Mouse (Mus musculus) layer of hippocampus, adult 8-10 months (tissue): Measurements from ENCODE around the gene Nol9. TPM values are rescaled to one million over a fixed set of nuclear protein-coding genes. Genes with fewer than 3 reads are reported as not detected.

Source experiments
- DNase-seq, 2 experiments: peaks; one replicate each; pipeline ENCODE4 v3.0.0; 2022; ENCODE audit warnings: low spot score in 2 of 2
- total RNA-seq, 4 experiments: library from RNA; stranded (reverse); gene quantifications; 2 replicates each; pipeline ENCODE4 v1.2.4; 2022

The Nol9 gene
- 10 to 100 TPM; 18.3 to 21.0 (median 19.9) TPM for total RNA-seq

DNA sequence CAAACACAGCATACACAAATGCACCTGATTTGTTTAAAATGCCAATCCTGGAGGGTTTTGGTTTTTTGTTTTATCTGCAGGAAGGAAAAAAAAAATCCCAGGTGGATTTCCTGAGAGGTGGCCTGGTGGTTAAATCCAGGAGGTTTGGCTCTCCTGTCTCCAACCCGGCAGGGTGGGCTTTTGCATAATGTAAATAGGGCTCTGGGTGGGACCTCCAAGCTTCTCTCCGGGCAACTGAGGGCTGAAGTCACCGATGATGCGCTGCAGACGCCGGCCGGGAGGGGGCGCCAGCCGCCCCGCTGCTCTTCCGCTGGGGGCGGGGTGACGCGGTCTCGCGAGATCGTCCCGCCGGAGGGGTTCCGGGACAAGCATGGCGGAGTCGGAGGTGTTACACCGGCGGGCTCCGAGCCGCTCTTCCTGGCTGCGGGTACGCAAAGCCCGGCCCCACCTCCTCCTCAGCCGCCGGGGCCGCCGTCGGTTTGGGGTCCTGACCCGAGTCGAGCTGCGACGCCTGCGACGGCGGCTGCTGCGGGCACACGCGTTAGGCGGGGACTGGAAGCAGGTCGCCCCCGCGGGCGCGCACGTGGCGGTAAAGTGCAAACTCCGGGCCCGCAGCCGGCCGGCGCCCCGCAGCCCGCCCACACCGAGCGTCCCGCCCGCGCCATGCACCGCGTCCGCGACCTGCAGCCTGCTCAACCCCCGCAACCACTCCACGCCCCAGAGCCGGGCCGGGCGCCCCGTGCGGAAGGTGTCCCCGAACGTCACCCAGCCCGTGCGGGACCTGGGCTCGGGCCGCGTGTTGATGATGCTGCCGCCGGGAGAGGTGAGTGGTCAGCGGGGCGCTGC, at the start of gene Nol9:
Nol9 (plus strand) TSS at position 337 of the 846 bp plus-strand sequence.
- peak; percentile 74 to 89 for DNase-seq

DNA sequence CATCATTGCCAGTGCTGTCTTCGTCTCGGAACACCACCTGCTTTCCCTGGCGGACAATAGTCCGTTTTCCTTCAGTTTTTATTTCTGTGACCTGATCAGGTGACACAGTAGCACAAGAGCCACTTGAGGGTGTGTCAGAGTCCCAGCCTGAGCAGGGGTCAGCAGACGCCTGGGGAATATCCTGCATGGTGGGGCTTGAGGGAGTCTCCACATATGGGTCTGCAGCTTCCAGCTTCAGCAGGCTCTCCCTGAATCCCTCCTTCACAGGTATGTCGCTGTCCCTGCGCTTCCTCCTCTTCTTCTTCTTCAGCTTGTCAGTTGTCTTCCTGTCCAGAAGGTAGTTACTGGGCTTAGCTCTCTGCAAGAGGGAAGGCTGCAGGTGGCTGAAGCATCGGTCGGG, 47.0 kb upstream of the Nol9 start:
- DNase-seq, result no peak

DNA sequence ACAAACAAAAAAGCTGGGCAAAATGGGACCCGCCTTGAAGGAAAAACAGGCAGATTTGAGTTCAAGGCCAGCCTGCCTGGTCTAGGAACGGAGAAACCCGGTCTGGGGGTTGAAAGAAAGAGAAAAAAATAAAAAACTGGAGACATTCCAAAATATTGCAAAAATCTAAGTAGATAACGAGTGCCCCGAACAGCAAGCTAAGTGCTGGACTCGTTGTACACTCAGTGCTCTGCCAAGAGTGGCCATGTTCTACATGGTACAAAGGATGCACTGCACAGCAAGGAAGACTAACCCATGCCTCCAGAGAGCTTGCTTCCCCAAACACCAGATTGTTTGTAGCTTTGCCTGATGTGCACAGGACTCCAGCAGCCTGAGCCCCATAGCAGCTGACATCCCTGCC, 46.1 kb upstream of the Nol9 start:
- DNase-seq, result no peak

GRCm38 (mm10) chr4:151994228-151995171, 44.6 kb upstream of the Nol9 start:
- no peak for DNase-seq

DNA sequence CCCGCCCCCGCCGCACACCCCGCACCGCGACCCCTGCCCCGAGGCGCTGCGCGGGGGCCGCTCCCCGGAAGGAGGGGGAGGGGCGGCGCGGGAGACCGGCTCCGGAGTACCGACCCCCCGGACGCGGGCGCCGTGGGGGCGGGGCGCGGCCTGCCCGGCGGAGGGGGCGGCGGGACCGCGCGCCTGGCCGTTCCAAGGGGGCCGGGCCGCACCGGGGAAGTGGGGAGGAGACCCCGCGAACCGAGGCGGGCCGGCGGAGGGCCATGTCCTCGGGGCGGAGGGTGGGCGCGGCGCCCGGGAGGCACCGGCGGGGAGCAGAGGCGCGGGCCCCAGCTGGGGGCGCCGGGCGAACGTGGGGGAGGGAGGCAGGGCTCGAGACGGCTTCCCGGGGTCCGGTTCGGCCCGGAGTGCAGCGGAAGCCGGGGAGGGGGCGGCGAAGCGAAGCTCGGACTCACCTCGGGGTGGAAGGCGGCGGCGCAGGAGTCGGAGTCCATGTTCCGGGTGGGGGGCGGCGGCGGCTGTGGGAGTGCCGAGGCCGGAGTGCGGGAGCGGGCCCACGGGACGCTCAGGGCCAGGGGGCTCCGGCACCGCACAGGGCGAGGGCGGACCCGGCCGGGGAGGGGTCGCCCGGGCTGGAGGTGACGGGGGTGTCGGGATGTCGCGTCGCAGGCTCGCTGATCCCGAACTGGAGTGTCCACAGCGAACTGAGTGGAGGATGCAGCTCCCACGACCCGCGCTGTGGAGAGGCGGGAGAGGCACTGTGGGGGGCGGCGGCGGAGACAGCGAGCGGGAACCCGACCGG, 43.5 kb upstream of the Nol9 start:
- peak in 1 of 2 experiments; percentile 53 for DNase-seq

GRCm38 (mm10) chr4:151996173-151996950, 42.8 kb upstream of the Nol9 start, which contains the start of gene Phf13:
Gene Phf13, minus strand, starts transcription at chr4:151996258.
- peak; percentile 99 for DNase-seq

DNA sequence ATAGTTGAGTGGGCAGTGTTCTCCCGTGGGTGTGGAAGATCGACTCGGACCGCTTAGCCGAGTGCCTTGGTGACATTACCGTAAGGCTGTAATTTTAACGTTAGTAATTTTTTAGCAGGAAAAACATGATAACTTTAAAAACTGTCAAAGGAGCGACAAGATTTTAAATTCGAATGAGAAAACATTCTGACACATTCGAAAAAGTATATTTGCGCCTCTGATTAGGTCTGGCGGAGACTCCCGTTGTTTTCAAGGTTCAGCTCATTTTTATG, 42.2 kb upstream of the Nol9 start:
- DNase-seq, result no peak

GRCm38 (mm10) chr4:151997701-151998100, 41.4 kb upstream of the Nol9 start:
- no peak for DNase-seq

DNA sequence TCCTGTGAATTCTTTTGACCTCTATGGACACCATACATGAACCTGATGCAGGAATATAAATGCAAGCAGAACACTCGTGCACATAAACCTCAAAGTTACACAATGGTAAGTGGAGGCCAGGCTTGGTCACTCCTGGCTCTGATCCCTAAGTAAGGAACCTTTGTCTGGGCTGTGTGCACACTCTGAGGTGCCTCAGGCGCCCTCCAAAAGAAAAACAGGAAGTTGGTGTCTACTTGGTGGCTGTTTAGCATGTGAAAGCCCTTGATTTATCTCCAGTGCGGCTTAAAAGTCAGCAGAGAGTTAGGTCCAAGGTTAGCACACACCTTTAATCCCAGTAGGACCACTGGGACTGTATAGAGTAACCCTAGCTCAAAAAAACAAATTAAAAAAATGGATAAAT, 39.6 kb upstream of the Nol9 start:
- DNase-seq, result no peak

- DNase-seq, result no peak
Measured at GRCm38 (mm10) chr4:152000906-152001305, 38.2 kb upstream of the Nol9 start.

DNA sequence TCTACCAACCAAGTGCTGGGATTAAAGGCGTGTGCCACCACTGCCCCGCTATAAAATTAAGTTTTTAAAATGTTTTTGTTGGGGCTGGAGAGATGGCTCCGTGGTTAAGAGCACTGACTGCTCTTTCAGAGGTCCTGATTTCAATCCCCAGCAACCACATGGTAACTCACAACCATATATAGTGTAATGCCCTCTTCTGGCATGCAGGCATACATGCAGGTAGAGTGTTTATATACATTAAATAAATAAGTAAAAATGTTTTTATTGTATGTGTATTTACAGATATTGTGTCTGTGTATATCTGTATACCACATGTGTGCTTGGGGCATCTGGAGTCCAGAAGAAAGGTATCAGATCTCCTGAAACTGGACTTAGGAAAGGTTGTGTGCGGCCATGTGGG, 37.8 kb upstream of the Nol9 start:
- DNase-seq, result no peak

DNA sequence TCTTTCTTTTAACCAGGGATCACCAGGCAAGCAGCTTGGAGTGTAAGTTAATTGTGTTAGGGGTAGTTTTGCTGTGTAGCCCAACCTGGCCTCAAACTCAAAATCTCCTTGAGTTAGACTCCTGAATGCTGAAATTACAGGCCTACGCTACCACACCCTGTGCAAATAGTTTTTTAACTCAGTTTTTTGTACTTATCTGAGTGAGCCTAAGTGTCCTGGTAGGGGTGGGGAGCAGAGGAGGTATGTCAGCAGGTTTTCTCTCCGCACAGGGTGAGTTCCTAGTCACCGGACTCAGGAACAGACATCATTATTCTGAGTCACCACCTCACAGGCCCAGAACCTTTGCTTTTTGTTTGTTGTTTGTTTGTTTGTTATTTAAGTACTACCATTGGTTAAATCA, 37.1 kb upstream of the Nol9 start:
- DNase-seq, result no peak

DNA sequence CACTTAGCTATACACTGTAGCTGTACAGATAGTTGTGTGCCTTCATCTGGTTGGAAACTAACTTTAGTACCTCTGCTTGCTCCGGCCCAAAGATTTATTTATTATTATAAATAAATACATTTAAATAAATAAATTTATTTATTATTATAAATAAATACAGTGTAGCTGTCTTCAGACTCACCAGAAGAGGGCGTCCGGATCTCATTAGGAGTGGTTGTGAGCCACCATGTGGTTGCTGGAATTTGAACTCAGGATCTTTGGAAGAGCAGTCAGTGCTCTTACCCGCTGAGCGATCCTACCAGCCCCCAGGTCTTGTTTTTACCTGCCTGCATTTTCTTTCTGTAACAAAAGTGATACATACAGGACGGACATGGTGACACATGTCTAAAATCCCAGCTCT, 33.0 kb upstream of the Nol9 start:
- DNase-seq, result no peak

GRCm38 (mm10) chr4:152006812-152007211, 32.3 kb upstream of the Nol9 start:
- DNase-seq, result no peak

GRCm38 (mm10) chr4:152007481-152008147, 31.5 kb upstream of the Nol9 start:
- no peak for DNase-seq

- DNase-seq, result no peak
Measured at GRCm38 (mm10) chr4:152008148-152008500, 31.0 kb upstream of the Nol9 start.

- peak; percentile 91 for DNase-seq
Measured at GRCm38 (mm10) chr4:152008622-152009075, 30.5 kb upstream of the Nol9 start, which contains the start of gene Klhl21. Gene Klhl21, plus strand, starts transcription at chr4:152008803.

GRCm38 (mm10) chr4:152009076-152010051, 29.8 kb upstream of the Nol9 start:
- DNase-seq, result peak; percentile 60 to 74
